Comparison of ENCODE assay signal across 9 mouse cellular contexts in the genomic region with DNA sequence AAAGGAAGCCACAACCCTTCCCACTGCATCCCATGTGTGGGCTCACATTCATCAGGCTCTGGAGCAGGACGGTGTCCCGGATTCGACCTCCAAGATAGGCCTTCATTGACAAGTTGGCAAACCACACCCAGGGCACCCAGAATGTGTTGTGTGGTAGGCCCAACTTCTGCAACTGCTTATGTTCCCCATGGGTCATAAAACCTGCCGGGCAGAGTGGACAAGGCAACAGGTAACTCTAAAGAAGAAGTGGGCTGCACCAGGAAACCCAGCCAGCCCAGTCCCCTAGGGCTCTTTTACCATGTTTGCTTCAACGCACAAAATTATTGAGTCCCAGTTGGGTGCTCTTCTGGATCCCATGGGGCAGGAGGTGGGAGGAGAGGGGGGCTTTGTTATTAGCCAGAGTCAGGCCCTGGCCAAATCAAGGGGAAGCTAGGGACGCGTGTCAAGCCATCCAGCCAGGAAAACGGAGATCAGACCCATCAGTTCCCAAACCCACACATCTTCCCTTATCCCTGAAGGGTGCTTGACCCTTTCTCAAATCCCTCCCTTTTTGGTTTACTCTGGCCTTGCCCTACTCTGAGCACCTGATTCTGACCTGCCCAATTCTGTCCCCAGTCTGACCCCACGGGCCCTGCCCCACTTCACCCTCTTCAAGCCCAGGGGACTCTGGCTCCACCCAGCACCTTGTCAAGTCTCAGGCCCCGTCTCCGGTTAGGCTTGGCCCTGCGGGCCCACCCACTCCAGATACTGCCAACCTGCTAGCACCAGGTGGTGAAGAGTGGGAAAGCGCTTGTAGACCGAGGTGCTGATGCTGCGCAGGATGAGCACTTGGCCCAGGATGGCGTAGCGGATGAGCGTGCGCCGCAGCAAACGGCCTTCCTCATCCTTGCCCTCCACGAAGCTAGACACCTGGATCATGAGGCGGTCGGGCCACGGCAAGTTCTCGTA. TPM values are rescaled to one million over a fixed set of nuclear protein-coding genes. Genes with fewer than 3 reads are reported as not detected.
DNase-seq lines count a peak whose midpoint lies in the region; ATAC-seq and TF ChIP-seq lines count a peak whose summit lies in the region.
"Had no signal": no experiment of that assay in that cellular context is flagged by ENCODE, and none has a peak within 500 bp of the region (broad histone marks: within the 10 kb centered on the region; RNA-seq: fewer than 3 reads in every experiment).

No protein-coding gene starts in this region.

- no peaks in the 10 kb centered on the region for H3K36me3 ChIP-seq in heart, postnatal 0 days (replicated peaks; ENCODE audit: control insufficient read depth, insufficient read depth, low read length)
- H3K36me3 ChIP-seq in embryonic facial prominence, embryonic 11.5 days (replicated peaks; ENCODE audit: control insufficient read depth, insufficient read depth, low read depth, low read length), result no peaks in the 10 kb centered on the region
- H3K36me3 ChIP-seq in hindbrain, embryonic 15.5 days, result no peaks in the 10 kb centered on the region
- H3K36me3 ChIP-seq in midbrain, embryonic 14.5 days (ENCODE audit: control insufficient read depth, insufficient read depth, low read length), result no peaks in the 10 kb centered on the region; the same call in 1 of the 2 replicates

- H3K9me3 ChIP-seq in heart, postnatal 0 days (replicated peaks; ENCODE audit: control insufficient read depth, low read length), result no peaks in the 10 kb centered on the region
- no peaks in the 10 kb centered on the region for H3K9me3 ChIP-seq in embryonic facial prominence, embryonic 11.5 days (replicated peaks; ENCODE audit: control insufficient read depth, low read length)
- H3K9me3 ChIP-seq in hindbrain, embryonic 15.5 days, result no peaks in the 10 kb centered on the region
- H3K9me3 ChIP-seq in midbrain, embryonic 14.5 days (ENCODE audit: control insufficient read depth, low read length), result no peaks in the 10 kb centered on the region

- H3K9ac ChIP-seq in heart, postnatal 0 days (replicated peaks; ENCODE audit: low read depth, low read length), result no peak overlapping the region
- H3K9ac ChIP-seq in embryonic facial prominence, embryonic 11.5 days (replicated peaks; ENCODE audit: low read length), result peak overlapping the region; percentile 48
- 0 out of 2 replicates have a peak overlapping the region, but pooled peaks have one; percentile 24 for H3K9ac ChIP-seq in hindbrain, embryonic 15.5 days
- peak overlapping the region; percentile 39 for H3K9ac ChIP-seq in midbrain, embryonic 14.5 days (replicated peaks; ENCODE audit: low read length)

- H3K4me1 ChIP-seq in heart, postnatal 0 days (ENCODE audit: control insufficient read depth, insufficient read depth), result 0 out of 2 replicates have a peak, but pooled peaks cover 2% of the 10 kb centered on the region
- H3K4me1 ChIP-seq in embryonic facial prominence, embryonic 11.5 days (ENCODE audit: control insufficient read depth, insufficient read depth, low read length), result no peaks in the 10 kb centered on the region
- peaks cover 8% of the 10 kb centered on the region for H3K4me1 ChIP-seq in hindbrain, embryonic 15.5 days (replicated peaks)
- H3K4me1 ChIP-seq in midbrain, embryonic 14.5 days (ENCODE audit: control insufficient read depth, insufficient read depth, low read length), result 0 out of 2 replicates have a peak, but pooled peaks cover 4% of the 10 kb centered on the region

- no peak for DNase-seq in heart, postnatal 0 days (ENCODE audit: low spot score)
- DNase-seq in heart, adult 18-20 months, result no peak
- DNase-seq in embryonic facial prominence, embryonic 11.5 days (ENCODE audit: low spot score), result no peak
- DNase-seq in midbrain, embryonic 14.5 days, result no peak
- DNase-seq in embryo, embryonic 10 days (ENCODE audit: low spot score), result no peak
- no peak for DNase-seq in spleen, postnatal 10 days (ENCODE audit: low spot score in 2 of 2)
- DNase-seq in spleen, postnatal 36 days (ENCODE audit: low spot score in 2 of 2), result no peak

- peak; percentile 3; the same call in 1 of the 2 replicates for ATAC-seq in heart, postnatal 0 days (ENCODE audit: insufficient read depth, low read depth)
- ATAC-seq in embryonic facial prominence, embryonic 11.5 days (replicated peaks; ENCODE audit: insufficient number of reproducible peaks, low FRiP score, low TSS enrichment, low read depth), result peak; percentile 44
- peak; percentile 72 for ATAC-seq in hindbrain, embryonic 15.5 days (ENCODE audit: low FRiP score, low read depth)
- ATAC-seq in midbrain, embryonic 14.5 days (ENCODE audit: low FRiP score, low TSS enrichment), result peak; percentile 51

- H3K27ac ChIP-seq in heart, postnatal 0 days (ENCODE audit: low read depth), result no peak overlapping the region
- H3K27ac ChIP-seq in embryonic facial prominence, embryonic 11.5 days (replicated peaks; ENCODE audit: low read depth, low read length), result no peak overlapping the region
- H3K27ac ChIP-seq in hindbrain, embryonic 15.5 days (replicated peaks), result peak overlapping the region; percentile 26; the same call in 1 of the 2 replicates
- 0 out of 2 replicates have a peak overlapping the region, but pooled peaks have one; percentile 37 for H3K27ac ChIP-seq in midbrain, embryonic 14.5 days (replicated peaks; ENCODE audit: low read depth, low read length)

- 55% methylated on average over 26 of the region's 26 CpGs for WGBS in heart, postnatal 0 days
- WGBS in embryonic facial prominence, embryonic 11.5 days, result 44% methylated on average over 26 of the region's 26 CpGs
- WGBS in hindbrain, embryonic 15.5 days, result 50% methylated on average over 26 of the region's 26 CpGs
- 50% methylated on average over 26 of the region's 26 CpGs for WGBS in midbrain, embryonic 14.5 days

- TF ChIP-seq CTCF in heart, postnatal 0 days (IDR thresholded peaks at IDR 0.05; ENCODE audit: low read depth), result no peak

- H3K4me2 ChIP-seq in heart, postnatal 0 days (ENCODE audit: low read depth, low read length), result peak overlapping the region; percentile 46
- peak overlapping the region; percentile 33 for H3K4me2 ChIP-seq in embryonic facial prominence, embryonic 11.5 days (ENCODE audit: low read depth, low read length)
- peak overlapping the region; percentile 57 for H3K4me2 ChIP-seq in hindbrain, embryonic 15.5 days
- H3K4me2 ChIP-seq in midbrain, embryonic 14.5 days (ENCODE audit: low read length), result peak overlapping the region; percentile 54

- H3K4me3 ChIP-seq in heart, postnatal 0 days (ENCODE audit: low read depth, low read length), result no peak overlapping the region
- peak overlapping the region; percentile 13 for H3K4me3 ChIP-seq in embryonic facial prominence, embryonic 11.5 days (ENCODE audit: low read depth, low read length)
- H3K4me3 ChIP-seq in hindbrain, embryonic 15.5 days, result peak overlapping the region; percentile 31
- peak overlapping the region; percentile 27 for H3K4me3 ChIP-seq in midbrain, embryonic 14.5 days (replicated peaks; ENCODE audit: low read depth, low read length)

- TF ChIP-seq EP300 in heart, postnatal 0 days (IDR thresholded peaks at IDR 0.05; ENCODE audit: low read depth), result no peak

- H3K27me3 ChIP-seq in heart, postnatal 0 days (ENCODE audit: control insufficient read depth, insufficient read depth, low read length), result no peaks in the 10 kb centered on the region
- H3K27me3 ChIP-seq in embryonic facial prominence, embryonic 11.5 days (ENCODE audit: control insufficient read depth, insufficient read depth, low read length), result no peaks in the 10 kb centered on the region
- no peaks in the 10 kb centered on the region for H3K27me3 ChIP-seq in hindbrain, embryonic 15.5 days
- H3K27me3 ChIP-seq in midbrain, embryonic 14.5 days (ENCODE audit: control insufficient read depth, insufficient read depth, low read length), result no peaks in the 10 kb centered on the region

RNA-seq across cellular contexts. Expression of gene Best1, which starts 9.1 kb away (rescaled TPM):
- not detected in 2 replicates for total RNA-seq in heart, postnatal 0 days (2014; rRNA removed; ENCODE audit: low replicate concordance)
- 0.26 and 0.33 TPM in 2 replicates for polyA plus RNA-seq in heart, postnatal 0 days (2015; fragmentation: Nextera tagmentation; extraction: Ambion mirVana)
- total RNA-seq in heart, adult 18-20 months (2021), result under 1 TPM; 0.12 to 0.13 TPM
- polyA plus RNA-seq in embryonic facial prominence, embryonic 11.5 days (2014; fragmentation: Nextera tagmentation; extraction: Ambion mirVana), result 1.7 and 1.9 TPM in 2 replicates
- polyA plus RNA-seq in hindbrain, embryonic 15.5 days (2015; fragmentation: Nextera tagmentation; extraction: Ambion mirVana), result 2.3 TPM in 2 replicates
- polyA plus RNA-seq in midbrain, embryonic 14.5 days (2014; fragmentation: Nextera tagmentation; extraction: Ambion mirVana), result 2.1 and 2.5 TPM in 2 replicates
- total RNA-seq: hematopoietic stem cell, adult 5-6 weeks had no signal

RNA-seq across cellular contexts. Expression of gene Rab3il1, which starts 9.2 kb away (rescaled TPM):
- 16.3 and 27.4 TPM in 2 replicates for total RNA-seq in heart, postnatal 0 days (2014; rRNA removed; ENCODE audit: low replicate concordance)
- polyA plus RNA-seq in heart, postnatal 0 days (2015; fragmentation: Nextera tagmentation; extraction: Ambion mirVana), result 17.9 and 20.7 TPM in 2 replicates
- 1 to 10 TPM; 6.6 to 6.8 TPM for total RNA-seq in heart, adult 18-20 months (2021)
- 53.8 and 56.4 TPM in 2 replicates for polyA plus RNA-seq in embryonic facial prominence, embryonic 11.5 days (2014; fragmentation: Nextera tagmentation; extraction: Ambion mirVana)
- polyA plus RNA-seq in hindbrain, embryonic 15.5 days (2015; fragmentation: Nextera tagmentation; extraction: Ambion mirVana), result 20.7 and 22.3 TPM in 2 replicates
- 13.3 and 19.2 TPM in 2 replicates for polyA plus RNA-seq in midbrain, embryonic 14.5 days (2014; fragmentation: Nextera tagmentation; extraction: Ambion mirVana)

RNA-seq across cellular contexts. Expression of gene Fth1, which starts 11.9 kb away (rescaled TPM):
- total RNA-seq in heart, postnatal 0 days (2014; rRNA removed; ENCODE audit: low replicate concordance), result 396 and 524 TPM in 2 replicates
- polyA plus RNA-seq in heart, postnatal 0 days (2015; fragmentation: Nextera tagmentation; extraction: Ambion mirVana), result 3,148 and 3,286 TPM in 2 replicates
- 1,000 to 10,000 TPM; 2,847 to 3,135 TPM for total RNA-seq in heart, adult 18-20 months (2021)
- 1,303 and 1,312 TPM in 2 replicates for polyA plus RNA-seq in embryonic facial prominence, embryonic 11.5 days (2014; fragmentation: Nextera tagmentation; extraction: Ambion mirVana)
- polyA plus RNA-seq in hindbrain, embryonic 15.5 days (2015; fragmentation: Nextera tagmentation; extraction: Ambion mirVana), result 1,700 and 1,726 TPM in 2 replicates
- polyA plus RNA-seq in midbrain, embryonic 14.5 days (2014; fragmentation: Nextera tagmentation; extraction: Ambion mirVana), result 1,308 and 1,477 TPM in 2 replicates

RNA-seq across cellular contexts. Expression of gene Fads3, which starts 49.1 kb away (rescaled TPM):
- 106 and 156 TPM in 2 replicates for total RNA-seq in heart, postnatal 0 days (2014; rRNA removed; ENCODE audit: low replicate concordance)
- polyA plus RNA-seq in heart, postnatal 0 days (2015; fragmentation: Nextera tagmentation; extraction: Ambion mirVana), result 21.4 and 23.3 TPM in 2 replicates
- 10 to 100 TPM; 31.8 to 34.9 TPM for total RNA-seq in heart, adult 18-20 months (2021)
- polyA plus RNA-seq in embryonic facial prominence, embryonic 11.5 days (2014; fragmentation: Nextera tagmentation; extraction: Ambion mirVana), result 3.7 TPM in 2 replicates
- 31.4 and 32.8 TPM in 2 replicates for polyA plus RNA-seq in hindbrain, embryonic 15.5 days (2015; fragmentation: Nextera tagmentation; extraction: Ambion mirVana)
- polyA plus RNA-seq in midbrain, embryonic 14.5 days (2014; fragmentation: Nextera tagmentation; extraction: Ambion mirVana), result 15.4 and 17.8 TPM in 2 replicates

Comparison
In these comparisons a context has a peak if more than half of its experiments do, and no peak if none do; other contexts are left out.
1. ATAC-seq: peak in every context shown above with its lines; median percentile 72 in hindbrain, embryonic 15.5 days; 51 in midbrain, embryonic 14.5 days; 44 in embryonic facial prominence, embryonic 11.5 days; 3 in heart, postnatal 0 days.
2. H3K27ac ChIP-seq: peak in hindbrain, embryonic 15.5 days (single experiment) and midbrain, embryonic 14.5 days (single experiment); none in heart, postnatal 0 days (single experiment) and embryonic facial prominence, embryonic 11.5 days (single experiment).
3. Peak in every context shown above with its lines, with median percentiles within 50 percentile points of each other: H3K4me2 ChIP-seq.